Mouse (Mus musculus) left cerebral cortex, adult 8-10 months (tissue): ENCODE results near the gene Cnp. TPM values are rescaled to one million over a fixed set of nuclear protein-coding genes. Genes with fewer than 3 reads are reported as not detected.
"Not testable (repeated sequence)": the region's sequence is repeated elsewhere in the genome, so short reads cannot be mapped to it uniquely, and the experiment has no call there.

Experiments
- DNase-seq, 2 experiments: peaks; one replicate each; pipeline ENCODE4 v3.0.0; 2022; ENCODE audit warnings: low spot score in 2 of 2
- total RNA-seq, 4 experiments: library from RNA; stranded (reverse); gene quantifications; 2 replicates each; pipeline ENCODE4 v1.2.4; 2022

Gene Cnp
- total RNA-seq, 4 experiments from 2014 or later, result 220 to 251 (median 229) TPM

GRCm38 (mm10) chr11:100585148-100585547, 10.4 kb downstream of the Cnp start:
- DNase-seq, result no peak

DNA sequence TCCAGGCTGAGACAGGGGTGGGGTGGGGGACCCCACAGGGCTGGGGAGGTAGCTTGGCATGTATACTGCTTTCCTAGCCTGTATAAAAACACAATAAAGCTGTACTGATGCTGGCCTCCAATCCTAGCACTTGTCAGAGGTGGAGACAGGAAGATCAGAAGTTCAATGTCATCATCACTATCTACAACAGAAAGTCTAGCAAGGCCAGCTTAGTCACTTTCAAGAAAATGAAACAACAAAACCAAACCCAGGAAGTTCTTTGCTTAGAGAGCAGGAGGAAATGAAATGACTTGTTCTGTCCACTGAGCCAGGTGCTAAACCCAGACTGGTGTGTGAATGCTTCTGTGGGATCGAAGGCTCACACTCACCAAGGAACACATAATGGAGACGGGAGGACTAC, 13.8 kb downstream of the Cnp start:
- no peak for DNase-seq

DNA sequence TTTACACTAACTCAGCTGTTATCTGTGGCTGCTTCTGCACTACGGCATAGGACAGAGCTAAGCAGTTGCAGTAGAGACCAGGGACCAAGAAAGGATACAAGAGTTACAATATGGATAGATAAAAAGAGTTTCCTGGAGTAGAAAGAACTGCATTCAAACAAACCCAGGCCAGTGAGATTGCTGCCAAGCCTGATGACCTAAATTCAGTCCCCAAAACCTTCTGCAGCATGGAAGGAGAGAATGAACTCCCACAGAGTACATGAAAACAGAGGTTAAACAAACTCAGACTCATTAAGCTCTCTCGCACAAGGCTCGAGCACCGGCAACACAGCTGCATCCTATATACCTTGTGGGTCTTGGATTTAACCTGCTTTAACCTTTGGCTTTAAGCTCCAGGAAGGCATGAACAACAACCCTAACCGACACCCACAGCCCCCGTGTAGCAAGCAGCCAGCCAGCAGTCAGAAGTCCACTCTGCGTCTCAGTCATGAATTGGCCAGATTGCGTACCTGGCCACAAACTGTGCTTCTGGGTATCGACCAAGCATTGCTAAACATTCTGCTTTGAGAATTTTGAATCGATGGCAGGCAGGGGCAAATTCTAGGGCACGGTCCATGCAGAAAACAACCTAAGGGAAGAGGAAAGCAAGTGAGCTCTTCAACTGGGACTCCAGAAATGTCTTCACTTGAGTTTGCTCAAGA, 17.8 kb downstream of the Cnp start:
- DNase-seq, result no peak

- no peak for DNase-seq
These were observed 19.9 kb downstream of the Cnp start for GRCm38 (mm10) chr11:100594608-100595007.

- DNase-seq, result no peak
These were observed 20.8 kb downstream of the Cnp start for GRCm38 (mm10) chr11:100595533-100595932.

DNA sequence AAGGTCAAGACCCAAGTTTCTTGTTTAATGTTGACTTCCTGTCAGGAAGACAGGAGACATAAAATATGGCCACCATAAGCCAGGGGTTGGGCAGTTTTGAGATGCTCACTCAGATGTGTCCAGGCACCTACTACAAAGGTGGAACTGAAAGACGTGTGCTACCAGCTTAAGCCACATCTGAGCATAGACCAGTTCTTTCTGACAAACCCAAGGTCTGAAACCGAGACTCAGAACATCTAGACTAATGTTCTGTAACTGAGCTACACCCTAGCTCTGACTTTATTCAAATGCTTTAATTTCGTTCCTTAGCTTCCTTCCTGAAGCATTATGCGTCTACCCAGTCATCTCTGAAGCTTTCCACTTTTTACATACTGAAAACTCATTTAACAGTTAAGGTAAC, 23.4 kb downstream of the Cnp start:
- DNase-seq, result no peak

DNA sequence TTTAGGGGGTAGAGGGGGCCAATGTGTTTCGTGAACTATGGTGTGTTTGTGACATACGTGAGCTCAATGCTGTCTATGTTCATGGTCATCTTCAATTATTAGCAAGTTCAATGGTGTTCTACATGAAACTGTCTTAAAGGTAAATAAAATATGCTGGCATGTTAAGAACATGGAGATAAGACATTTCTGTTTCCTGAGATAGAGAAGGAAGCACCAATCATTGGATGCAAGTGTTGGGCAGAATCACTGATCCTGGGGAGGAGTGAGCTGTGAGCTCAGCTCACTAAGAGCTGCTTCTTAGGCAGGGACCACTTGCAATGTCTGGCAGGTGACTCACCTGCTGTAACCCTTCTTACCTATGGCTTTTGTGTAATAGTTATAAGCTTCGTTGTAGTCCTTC, 26.7 kb downstream of the Cnp start:
- DNase-seq, result no peak

GRCm38 (mm10) chr11:100603155-100603554, 28.5 kb downstream of the Cnp start:
- no peak for DNase-seq

DNA sequence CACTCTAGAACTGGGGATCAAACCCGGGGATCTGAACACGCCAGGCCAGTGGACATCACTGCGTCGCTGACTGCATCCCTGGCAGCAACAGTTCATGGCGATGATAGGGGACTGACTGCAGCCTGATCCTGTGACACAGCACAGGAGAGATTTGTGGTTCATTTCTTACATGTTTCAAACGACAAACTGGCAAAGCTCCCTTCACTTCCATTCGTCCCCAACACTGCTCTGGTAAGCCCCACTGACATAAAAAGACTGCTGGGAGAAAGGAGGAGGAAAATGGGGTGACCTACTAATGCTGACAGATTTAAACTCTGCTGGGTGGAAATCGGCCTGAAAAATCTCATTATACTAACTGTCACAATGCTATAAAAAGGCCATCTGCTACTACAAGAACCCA, 29.1 kb downstream of the Cnp start:
- no peak for DNase-seq

DNA sequence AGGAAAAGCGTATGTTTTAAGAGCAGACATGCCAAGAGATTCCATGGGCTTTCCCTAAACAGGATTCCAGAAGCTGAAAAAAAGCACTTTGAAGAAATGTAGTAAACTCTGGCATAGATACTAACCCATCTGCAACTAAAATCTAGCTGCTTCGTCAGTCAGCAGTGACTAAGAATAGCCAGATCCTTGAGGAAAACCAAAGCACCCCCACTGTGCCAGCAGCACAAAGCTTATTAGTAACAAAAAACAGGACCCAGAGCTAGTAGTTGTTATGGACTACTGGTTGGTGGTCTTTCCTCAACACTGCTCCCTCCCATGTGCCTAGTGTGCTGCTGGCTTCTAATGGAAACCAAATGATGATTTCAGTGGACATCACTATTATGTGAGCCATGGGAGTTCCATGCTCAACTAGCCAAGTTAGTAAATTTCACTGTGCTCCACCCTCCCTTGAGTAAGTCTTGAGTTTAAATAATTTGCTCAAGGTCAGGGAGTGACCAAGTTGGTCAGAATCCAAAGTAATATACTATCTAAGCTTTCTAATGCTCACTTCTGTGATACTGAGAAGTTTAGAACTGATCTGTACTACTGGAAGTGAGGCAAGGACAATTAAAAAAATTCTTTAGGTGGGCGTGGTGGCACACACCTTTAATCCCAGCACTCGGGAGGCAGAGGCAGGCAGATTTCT, 29.8 kb downstream of the Cnp start:
- no peak for DNase-seq

- no peak for DNase-seq
These were observed 30.7 kb downstream of the Cnp start for GRCm38 (mm10) chr11:100605451-100605850.

GRCm38 (mm10) chr11:100607121-100607520, 32.4 kb downstream of the Cnp start:
- no peak for DNase-seq

- DNase-seq, result no peak
These were observed 34.1 kb downstream of the Cnp start for GRCm38 (mm10) chr11:100608796-100609195.

DNA sequence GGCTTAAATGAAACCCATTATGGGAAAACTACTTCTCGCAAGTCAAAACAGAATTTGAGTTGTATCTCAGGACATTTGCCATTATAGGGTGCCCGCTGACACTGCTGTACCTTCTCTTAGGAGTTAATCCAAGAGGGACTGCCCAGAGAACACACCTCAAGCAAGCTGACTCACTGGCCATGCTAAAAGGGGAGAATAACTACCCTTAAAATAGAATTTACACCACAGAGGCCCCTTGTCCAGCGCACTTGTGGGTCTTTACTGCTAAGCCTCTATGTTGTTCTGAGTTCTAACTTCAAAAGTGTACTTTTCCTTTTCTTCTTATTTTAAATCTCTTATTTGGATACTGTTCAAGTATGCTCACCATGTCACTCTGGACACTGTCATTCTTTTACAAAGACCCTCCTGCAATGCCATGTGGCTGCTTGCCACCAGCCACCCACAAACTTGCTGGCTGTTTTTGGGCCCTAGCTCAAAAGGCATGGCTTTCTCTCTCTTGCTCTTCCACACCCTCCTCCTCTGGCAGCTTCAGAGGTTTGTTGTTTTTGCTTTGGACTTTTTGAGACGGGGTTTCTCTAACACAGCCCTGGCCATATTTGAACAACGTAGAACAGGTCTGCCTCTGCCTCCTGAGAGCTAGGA, 34.8 kb downstream of the Cnp start:
- DNase-seq, result no peak

DNA sequence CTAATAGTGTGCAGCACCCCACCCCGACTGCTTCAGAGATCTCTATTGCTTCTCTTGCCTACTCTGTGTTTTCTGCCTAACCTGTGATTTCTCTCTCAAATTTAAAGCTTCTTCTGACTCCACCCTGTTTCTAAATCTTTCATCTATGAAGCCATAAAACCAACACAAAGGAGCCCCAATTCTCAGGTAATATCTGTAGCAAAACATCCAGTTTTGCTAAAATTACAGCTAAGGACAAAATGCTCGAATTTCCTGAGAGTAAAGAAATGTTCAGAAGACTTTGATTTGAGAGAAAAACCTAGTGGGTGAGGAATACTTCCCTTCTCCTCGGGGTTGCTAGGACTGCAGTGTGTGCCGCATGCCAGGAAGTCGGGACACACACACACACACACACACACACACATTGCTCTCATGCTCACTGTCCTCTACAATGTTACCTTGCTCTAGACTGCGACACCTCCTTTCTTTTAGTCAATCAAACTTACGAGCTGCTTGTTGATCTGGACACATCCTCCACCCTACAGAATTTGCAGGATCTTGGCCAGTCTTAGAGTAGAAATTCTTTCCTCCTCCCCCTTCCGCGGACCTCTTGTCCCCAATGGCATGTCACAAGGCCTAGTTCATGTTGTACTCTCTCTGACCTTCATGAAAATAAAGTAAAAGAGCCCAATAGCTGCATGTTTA, 35.4 kb downstream of the Cnp start:
- no peak for DNase-seq

GRCm38 (mm10) chr11:100611627-100612026, 36.9 kb downstream of the Cnp start:
- no peak for DNase-seq

- DNase-seq, result no peak
These were observed 38.5 kb downstream of the Cnp start for GRCm38 (mm10) chr11:100613241-100613640.

- DNase-seq, result no peak
These were observed 41.6 kb downstream of the Cnp start for GRCm38 (mm10) chr11:100616332-100616731.

DNA sequence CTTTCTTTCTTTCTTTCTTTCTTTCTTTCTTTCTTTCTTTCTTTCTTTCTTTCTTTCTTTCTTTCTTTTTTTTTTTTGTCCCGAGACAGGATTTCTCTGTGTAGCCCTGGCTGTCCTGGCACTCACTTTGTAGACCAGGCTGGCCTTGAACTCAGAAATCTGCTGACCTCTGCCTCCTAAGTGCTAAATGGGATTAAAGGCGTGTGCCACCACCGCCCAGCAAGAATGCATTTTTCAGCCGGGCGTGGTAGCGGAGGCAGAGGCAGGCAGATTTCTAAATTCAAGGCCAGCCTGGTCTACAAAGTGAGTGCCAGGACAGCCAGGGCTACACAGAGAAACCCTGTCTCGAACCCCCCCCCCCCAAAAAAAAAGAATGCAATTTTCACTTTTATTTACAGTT, 42.1 kb downstream of the Cnp start:
- DNase-seq, result not testable (repeated sequence)

- DNase-seq, result no peak
These were observed 42.8 kb downstream of the Cnp start for GRCm38 (mm10) chr11:100617480-100617879.

- peak in 1 of 2 experiments; percentile 39 for DNase-seq
These were observed 44.2 kb downstream of the Cnp start, which contains the start of gene Nkiras2 for GRCm38 (mm10) chr11:100618761-100619484. Gene Nkiras2 (plus strand): TSS chr11:100619244.
